Mouse (Mus musculus) stomach, embryonic 16.5 days (tissue): ENCODE measurements around the gene Exoc6. TPM values are rescaled to one million over a fixed set of nuclear protein-coding genes. Genes with fewer than 3 reads are reported as not detected.

Experiments
- ATAC-seq: fragments of 200-750 bp; cut with Nextera tagmentation; 2 replicates; pipeline ENCODE4 v1.8.0; 2017; ENCODE audit warnings: moderate number of reproducible peaks, moderate TSS enrichment; ENCODE audit not compliant: insufficient read depth, low FRiP score
- H3K27ac ChIP-seq: fragments of 300-500 bp; sonication (generic); 2 replicates; pipeline ENCODE4 v1.5.1; 2014; ENCODE audit warnings: low read length
- H3K27me3 ChIP-seq: fragments of 300-500 bp; sonication (generic); 2 replicates; pipeline ENCODE4 v1.6.1; 2014; ENCODE audit warnings: low read length, control low read depth, mixed read lengths; ENCODE audit not compliant: control insufficient read depth, insufficient read depth
- H3K36me3 ChIP-seq: fragments of 300-500 bp; sonication (generic); 2 replicates; pipeline ENCODE4 v1.6.1; 2014; ENCODE audit warnings: low read length; ENCODE audit not compliant: control insufficient read depth, insufficient read depth
- H3K4me1 ChIP-seq: fragments of 300-500 bp; sonication (generic); 2 replicates; pipeline ENCODE4 v1.6.1; 2014; ENCODE audit warnings: low read length, control low read depth, mixed read lengths; ENCODE audit not compliant: control insufficient read depth, insufficient read depth
- H3K4me2 ChIP-seq: fragments of 300-500 bp; sonication (generic); 2 replicates; pipeline ENCODE4 v1.6.1; 2014; ENCODE audit warnings: low read depth, low read length, mixed read lengths
- H3K4me3 ChIP-seq: fragments of 300-500 bp; sonication (generic); replicated peaks from 2 replicates; pipeline ENCODE4 v1.5.1; 2014; ENCODE audit warnings: mild to moderate bottlenecking, low read length
- H3K9ac ChIP-seq: fragments of 300-500 bp; sonication (generic); 2 replicates; pipeline ENCODE4 v1.6.1; 2014; ENCODE audit warnings: low read length
- H3K9me3 ChIP-seq: fragments of 300-500 bp; sonication (generic); replicated peaks from 2 replicates; pipeline ENCODE4 v1.6.1; 2016; ENCODE audit warnings: low read length, control low read depth; ENCODE audit not compliant: control insufficient read depth
- WGBS: fragments of 180-500 bp; shearing (Covaris S2); extraction: QIAGEN DNeasy Blood & Tissue Kit; methylation state at CpG from one replicate; pipeline ENCODE4 v1.1.7; 2014; 5-methylcytosine and 5-hydroxymethylcytosine counted together
- polyA plus RNA-seq: library from polyadenylated mRNA; unstranded; fragments of >200 nt; fragmentation: Nextera tagmentation; extraction: Ambion mirVana; gene quantifications from 2 replicates; pipeline ENCODE4 v1.2.1, GENCODE M21; 2015

Exoc6 gene
- polyA plus RNA-seq, 1 experiment from 2014 or later, result 14.6 TPM

DNA sequence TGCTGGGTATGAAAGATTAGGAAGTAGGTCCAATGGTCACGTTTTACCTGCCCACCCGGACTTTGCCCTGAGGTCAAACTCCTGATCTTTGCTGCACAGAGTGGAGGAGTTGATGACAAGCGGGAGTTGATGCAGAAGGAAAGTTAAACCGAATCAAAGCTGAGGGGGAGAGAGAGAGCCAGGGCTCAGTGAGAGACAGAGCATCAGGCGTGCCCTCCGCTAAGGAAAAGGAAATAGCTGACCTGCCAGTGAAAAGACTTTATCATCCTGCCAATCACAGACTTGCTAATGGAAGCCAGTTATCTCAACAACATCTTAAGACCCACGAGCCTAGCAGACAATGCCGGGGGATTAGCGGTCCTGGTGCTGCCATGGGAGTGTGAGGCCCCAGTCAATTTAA, 106.2 kb downstream of the Exoc6 start:
- Histone ChIP-seq H3K9ac (no peak overlapping the region), H3K9me3 (no peaks in the 10 kb centered on the region), H3K4me3 (no peak overlapping the region), H3K36me3 (no peaks in the 10 kb centered on the region), H3K27ac (no peak overlapping the region), H3K4me2 (no peak overlapping the region), H3K27me3 (no peaks in the 10 kb centered on the region), H3K4me1 (no peaks in the 10 kb centered on the region)
- ATAC-seq, result no peak
- WGBS, result 17% methylated on average over 9 of the region's 9 CpGs

DNA sequence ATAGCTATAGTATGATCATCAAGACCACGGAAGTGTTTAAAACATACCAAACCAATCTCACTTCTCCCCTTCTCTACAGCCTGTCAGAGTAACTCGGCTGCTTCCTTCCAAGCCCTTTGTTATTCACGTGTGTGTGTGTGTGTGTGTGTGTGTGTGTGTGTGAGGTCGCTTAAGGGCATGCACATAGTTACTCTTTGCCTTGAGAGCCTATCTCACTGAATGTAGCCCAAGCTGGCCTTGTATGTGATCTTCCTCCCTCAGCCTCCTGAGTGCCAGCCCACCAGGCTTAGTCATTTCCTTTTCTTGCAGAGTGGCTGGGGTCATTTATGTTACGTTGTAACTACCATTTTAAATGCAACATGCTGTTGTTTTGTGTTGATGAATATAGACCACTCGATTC, 115.0 kb downstream of the Exoc6 start:
- Histone ChIP-seq H3K9me3 (no peaks in the 10 kb centered on the region), H3K36me3 (no peaks in the 10 kb centered on the region), H3K4me3 (no peak overlapping the region), H3K27ac (no peak overlapping the region), H3K4me1 (no peaks in the 10 kb centered on the region), H3K27me3 (no peaks in the 10 kb centered on the region), H3K4me2 (no peak overlapping the region), H3K9ac (no peak overlapping the region)
- no peak for ATAC-seq
- 69% methylated on average over 6 of the region's 6 CpGs for WGBS

DNA sequence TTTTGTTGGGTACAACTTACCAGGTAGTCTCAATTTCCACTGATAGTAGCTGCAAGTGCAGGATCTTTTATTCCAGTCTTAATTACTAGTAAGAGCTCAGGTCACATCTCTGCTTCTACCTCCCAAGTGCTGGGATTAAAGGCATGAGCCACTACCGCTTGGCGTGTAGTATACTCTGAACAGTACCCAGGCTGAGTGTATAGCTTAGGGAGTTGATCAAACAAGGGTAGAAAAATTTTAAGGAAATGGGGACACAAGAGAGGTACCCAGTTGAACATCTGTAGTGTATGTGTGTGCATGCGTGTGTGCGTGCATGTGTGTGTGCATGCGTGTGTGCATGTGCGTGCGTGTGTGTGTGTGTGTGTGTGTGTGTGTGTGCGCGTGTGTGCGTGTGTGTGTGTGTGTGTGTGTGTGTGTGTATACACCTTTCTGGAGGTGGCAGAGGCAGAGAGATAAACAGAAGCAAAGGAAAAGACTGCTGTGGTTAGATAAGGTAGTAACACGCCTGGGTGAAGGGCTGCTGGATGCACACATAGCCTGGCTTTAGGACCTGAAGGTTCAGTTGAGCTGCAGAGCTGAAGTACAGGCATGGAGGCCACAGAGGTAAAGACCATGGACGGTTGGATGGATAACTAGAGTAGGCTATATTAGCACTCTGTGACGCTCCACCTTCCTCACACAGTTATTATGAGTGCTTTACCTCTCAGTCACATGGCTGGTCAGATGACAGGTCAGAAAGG, 117.8 kb downstream of the Exoc6 start:
- no peak overlapping the region for H3K9ac ChIP-seq
- no peaks in the 10 kb centered on the region for H3K27me3 ChIP-seq
- H3K27ac ChIP-seq, result no peak overlapping the region
- no peaks in the 10 kb centered on the region for H3K9me3 ChIP-seq
- no peaks in the 10 kb centered on the region for H3K36me3 ChIP-seq
- ATAC-seq, result no peak
- H3K4me1 ChIP-seq, result no peaks in the 10 kb centered on the region
- no peak overlapping the region for H3K4me3 ChIP-seq
- H3K4me2 ChIP-seq, result no peak overlapping the region
- 55% methylated on average over 13 of the region's 13 CpGs for WGBS

DNA sequence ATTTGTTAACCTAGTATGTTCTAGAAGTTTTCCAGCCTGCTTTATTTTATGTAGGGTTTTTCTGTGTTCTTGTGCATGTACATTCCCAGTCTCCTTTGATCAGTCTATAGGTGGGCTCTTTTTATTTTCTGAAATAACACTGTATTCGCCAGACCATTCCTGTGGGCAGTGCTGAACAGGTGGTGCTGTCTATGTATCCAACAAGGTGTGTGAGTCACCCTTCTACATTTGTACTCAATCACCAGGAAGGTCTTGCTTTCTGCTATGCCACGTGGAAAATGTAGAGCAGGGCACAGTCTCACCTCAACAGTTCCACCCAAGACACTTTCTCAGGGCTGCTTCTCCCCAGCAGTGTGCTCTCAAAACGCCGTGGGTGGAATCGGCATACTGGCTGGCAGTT, 118.4 kb downstream of the Exoc6 start:
- Histone ChIP-seq H3K9me3 (no peaks in the 10 kb centered on the region), H3K4me3 (no peak overlapping the region), H3K36me3 (no peaks in the 10 kb centered on the region), H3K4me2 (no peak overlapping the region), H3K9ac (no peak overlapping the region), H3K27ac (no peak overlapping the region), H3K4me1 (no peaks in the 10 kb centered on the region), H3K27me3 (no peaks in the 10 kb centered on the region)
- ATAC-seq, result no peak
- 86% methylated on average over 5 of the region's 5 CpGs for WGBS

DNA sequence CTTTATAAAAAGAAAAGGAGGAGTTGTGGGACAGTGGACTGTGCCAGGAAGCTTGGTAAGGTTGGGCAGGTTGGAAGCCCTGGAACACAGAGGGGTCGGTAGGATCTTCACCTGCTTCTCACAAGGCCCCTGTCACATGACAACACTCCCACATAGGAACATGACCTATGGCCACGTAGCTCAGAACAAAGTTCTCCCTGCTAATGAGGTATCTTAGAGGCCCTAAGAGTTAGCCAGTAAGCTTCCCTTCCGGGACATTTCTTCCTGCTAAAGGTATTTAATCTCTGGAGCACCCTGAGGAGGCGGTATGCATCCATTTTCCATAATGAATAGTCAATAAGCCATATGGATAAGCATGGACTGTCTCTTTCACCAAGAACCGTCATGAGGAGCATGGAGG, 119.3 kb downstream of the Exoc6 start:
- no peak overlapping the region for H3K4me3 ChIP-seq
- no peak for ATAC-seq
- H3K9me3 ChIP-seq, result no peaks in the 10 kb centered on the region
- H3K4me1 ChIP-seq, result no peaks in the 10 kb centered on the region
- no peaks in the 10 kb centered on the region for H3K36me3 ChIP-seq
- H3K9ac ChIP-seq, result no peak overlapping the region
- WGBS, result 81% methylated on average over 5 of the region's 5 CpGs
- no peak overlapping the region for H3K4me2 ChIP-seq
- H3K27ac ChIP-seq, result no peak overlapping the region
- no peaks in the 10 kb centered on the region for H3K27me3 ChIP-seq

DNA sequence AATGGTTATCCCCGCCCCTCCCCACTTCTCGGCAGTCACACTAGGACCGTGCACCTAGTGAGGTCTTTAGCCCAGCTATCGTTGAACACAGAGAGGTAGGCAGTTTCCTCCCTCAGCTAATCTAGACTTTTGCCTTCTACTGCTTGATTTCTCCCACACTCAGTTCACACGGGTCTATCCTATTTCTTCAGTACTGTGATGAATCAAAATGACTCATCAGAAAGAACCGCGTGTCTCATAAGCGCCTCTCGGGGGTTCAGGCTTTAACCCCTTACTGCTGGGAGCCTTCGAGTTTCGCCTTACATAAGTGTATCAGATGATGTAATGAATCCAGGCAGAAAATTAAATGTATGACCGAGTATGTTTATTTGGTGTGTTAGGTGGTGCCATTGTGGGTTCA, 123.2 kb downstream of the Exoc6 start:
- H3K4me2 ChIP-seq, result no peak overlapping the region
- no peak for ATAC-seq
- no peak overlapping the region for H3K27ac ChIP-seq
- 41% methylated on average over 12 of the region's 12 CpGs for WGBS
- no peak overlapping the region for H3K4me3 ChIP-seq
- no peaks in the 10 kb centered on the region for H3K9me3 ChIP-seq
- no peaks in the 10 kb centered on the region for H3K36me3 ChIP-seq
- no peaks in the 10 kb centered on the region for H3K27me3 ChIP-seq
- H3K9ac ChIP-seq, result no peak overlapping the region
- H3K4me1 ChIP-seq, result no peaks in the 10 kb centered on the region

DNA sequence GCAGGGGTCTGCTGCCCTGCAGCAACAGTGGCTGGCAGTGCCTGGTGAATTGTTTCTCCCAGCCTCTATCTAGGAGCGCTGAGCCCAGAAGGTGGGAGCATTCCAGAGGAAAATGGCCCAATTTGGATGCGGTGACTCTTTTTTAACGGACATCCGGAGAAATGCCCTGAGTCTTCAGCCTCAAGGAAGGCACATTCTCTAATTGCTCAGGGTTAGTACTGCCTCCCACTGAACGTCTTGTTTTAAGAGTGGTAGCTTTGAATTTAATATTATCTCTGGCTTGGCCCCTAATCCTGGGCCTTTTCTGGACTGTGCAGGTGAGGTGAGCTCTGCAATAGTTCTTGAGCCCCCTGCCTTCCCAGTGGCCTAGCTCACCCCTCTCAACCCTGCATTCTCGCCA, 135.1 kb downstream of the Exoc6 start, which contains the start of gene Cyp26c1:
TSS of gene Cyp26c1 (plus strand) at position 301 of the 400 bp plus-strand sequence.
- Histone ChIP-seq H3K4me2 (no peak within 1 kb of the TSS), H3K4me1 (no peaks in the 10 kb centered on the region), H3K9ac (no peak within 1 kb of the TSS), H3K4me3 (no peak within 1 kb of the TSS), H3K9me3 (no peaks in the 10 kb centered on the region), H3K36me3 (no peaks in the 10 kb centered on the region), H3K27ac (no peak within 1 kb of the TSS), H3K27me3 (peaks cover 66% of the 10 kb centered on the region)
- ATAC-seq, result no peak
- WGBS, result 29% methylated on average over 6 of the region's 6 CpGs

DNA sequence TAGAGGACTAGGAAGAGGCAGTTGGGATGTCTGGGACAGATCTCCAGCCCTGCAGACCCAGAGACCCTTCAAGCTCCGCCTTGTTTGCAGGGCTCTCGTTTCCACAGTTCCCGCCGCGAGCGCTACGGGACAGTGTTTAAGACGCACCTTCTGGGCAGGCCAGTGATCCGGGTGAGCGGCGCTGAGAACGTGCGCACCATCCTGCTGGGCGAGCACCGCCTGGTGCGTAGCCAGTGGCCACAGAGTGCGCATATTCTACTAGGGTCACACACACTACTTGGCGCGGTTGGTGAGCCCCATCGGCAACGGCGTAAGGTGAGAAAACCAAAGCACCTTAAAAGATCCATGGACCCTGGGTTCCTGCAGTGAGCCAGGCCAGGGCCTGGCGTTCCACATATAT, 136.1 kb downstream of the Exoc6 start:
- ATAC-seq, result no peak
- Histone ChIP-seq H3K36me3 (no peaks in the 10 kb centered on the region), H3K27ac (no peak overlapping the region), H3K4me1 (no peaks in the 10 kb centered on the region), H3K27me3 (peaks cover 77% of the 10 kb centered on the region), H3K9me3 (no peaks in the 10 kb centered on the region), H3K4me3 (no peak overlapping the region), H3K4me2 (0 out of 2 replicates have a peak overlapping the region, but pooled peaks have one; percentile 21), H3K9ac (no peak overlapping the region)
- WGBS, result 14% methylated on average over 23 of the region's 23 CpGs

DNA sequence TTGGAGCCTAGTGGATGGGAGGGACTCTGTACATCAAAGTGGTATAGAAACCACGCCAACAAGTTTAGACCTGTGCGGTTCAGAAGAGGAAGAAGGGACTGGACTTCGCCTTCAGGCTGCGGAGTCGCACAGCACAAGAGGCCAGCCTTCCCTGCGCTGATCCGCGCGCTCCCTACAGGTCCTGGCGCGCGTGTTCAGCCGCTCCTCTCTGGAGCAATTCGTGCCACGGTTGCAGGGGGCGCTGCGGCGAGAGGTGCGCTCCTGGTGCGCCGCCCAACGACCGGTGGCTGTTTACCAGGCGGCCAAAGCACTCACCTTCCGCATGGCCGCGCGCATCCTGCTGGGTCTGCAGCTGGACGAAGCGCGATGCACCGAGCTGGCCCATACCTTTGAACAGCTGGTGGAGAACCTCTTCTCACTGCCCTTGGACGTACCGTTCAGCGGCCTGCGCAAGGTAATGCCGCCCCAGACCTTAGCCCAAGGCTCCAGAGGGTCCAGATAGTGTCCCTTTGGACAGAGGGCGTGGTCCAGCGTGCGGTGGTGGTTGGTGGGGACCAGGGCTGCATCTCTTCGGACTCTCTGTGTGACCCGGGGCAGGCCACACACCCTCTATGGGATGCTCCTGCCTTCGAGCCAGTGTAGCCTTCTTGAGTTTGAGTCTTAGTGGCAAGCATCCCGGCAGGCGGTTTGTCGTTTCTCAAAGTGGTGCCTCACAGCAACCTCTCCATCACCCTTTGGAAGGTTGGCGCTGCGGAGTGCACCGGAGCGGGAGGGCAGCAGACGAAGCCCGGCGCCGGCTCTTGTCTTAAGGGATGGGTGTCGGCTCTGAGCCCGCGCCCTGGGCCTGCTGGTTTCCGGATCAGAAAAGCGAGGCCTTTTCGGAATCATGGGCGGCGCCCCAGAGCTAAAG, 137.0 kb downstream of the Exoc6 start:
- no peak overlapping the region for H3K27ac ChIP-seq
- H3K9ac ChIP-seq, result no peak overlapping the region
- peaks cover 85% of the 10 kb centered on the region for H3K27me3 ChIP-seq
- peak overlapping the region; percentile 21; the same call in 1 of the 2 replicates for H3K4me2 ChIP-seq
- no peak overlapping the region for H3K4me3 ChIP-seq
- 0 out of 2 replicates have a peak, but pooled peaks have one; percentile 25 for ATAC-seq
- H3K36me3 ChIP-seq, result no peaks in the 10 kb centered on the region
- no peaks in the 10 kb centered on the region for H3K4me1 ChIP-seq
- no peaks in the 10 kb centered on the region for H3K9me3 ChIP-seq
- 10% methylated on average over 62 of the region's 62 CpGs for WGBS
